Mouse (Mus musculus): ENCODE results near the gene H2-Ob. TPM values are rescaled to one million over a fixed set of nuclear protein-coding genes. Genes with fewer than 3 reads are reported as not detected.
"Not testable (repeated sequence)": the region's sequence is repeated elsewhere in the genome, so short reads cannot be mapped to it uniquely, and the experiment has no call there.

H2-Ob gene
- polyA plus RNA-seq, 2 experiments from 2014 or later, result 81.1 to 105 TPM

DNA sequence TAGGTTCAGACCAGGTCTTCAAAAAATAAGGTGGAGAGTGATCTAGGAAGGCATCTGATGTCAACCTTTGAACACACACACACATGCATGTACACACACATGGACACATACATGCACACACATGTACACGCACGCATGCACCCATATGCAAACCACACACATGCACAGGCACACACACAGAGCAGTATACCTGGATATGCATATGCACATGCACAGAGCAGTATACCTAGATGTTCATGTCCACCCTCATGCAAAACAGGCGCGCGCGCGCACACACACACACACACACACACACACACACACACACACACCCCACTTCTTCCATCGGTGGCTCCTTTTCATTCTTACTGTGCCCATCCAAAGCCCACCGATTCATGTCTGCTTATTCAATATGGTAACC is 30.8 kb upstream of the H2-Ob start:
- no peak for ATAC-seq

DNA sequence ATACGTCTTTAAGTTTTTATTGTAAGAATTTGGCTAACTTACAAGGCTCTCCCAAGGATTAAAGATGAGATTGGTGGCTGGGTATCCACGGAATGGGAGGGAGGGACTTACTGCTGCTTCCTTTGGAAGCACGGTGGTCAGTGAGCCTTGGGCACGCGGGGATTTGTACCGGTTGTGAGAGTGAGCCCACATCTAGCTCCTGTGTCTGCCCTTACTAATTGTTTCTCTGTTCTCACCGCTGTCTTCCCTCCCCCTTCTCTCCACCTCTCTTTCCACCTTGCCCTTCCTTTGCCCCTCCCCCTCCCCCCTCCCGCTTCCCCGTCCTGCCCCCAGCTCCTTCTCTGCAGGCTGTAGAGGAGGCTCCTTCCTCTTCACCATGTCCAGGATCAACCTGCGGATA is 30.3 kb upstream of the H2-Ob start:
- no peak for ATAC-seq

DNA sequence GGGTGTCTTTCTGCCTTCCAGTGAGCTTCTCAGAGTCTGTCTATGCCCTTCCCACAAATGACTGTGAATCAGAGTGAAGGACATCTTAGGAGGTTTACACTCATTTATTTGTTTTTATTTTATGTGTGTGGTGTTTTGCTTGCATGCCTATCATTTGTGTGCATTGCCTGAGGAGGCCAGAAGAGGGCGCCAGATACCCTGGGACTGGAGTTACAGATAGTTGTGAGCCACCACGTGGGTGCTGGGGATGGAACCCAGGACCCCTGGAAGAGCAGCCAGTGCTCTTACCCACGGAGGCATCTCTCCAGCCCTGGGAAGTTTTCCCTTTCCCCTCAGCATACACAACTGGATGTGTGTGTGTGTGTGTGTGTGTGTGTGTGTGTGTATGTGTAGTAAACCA is 29.0 kb upstream of the H2-Ob start:
- ATAC-seq, result no peak

DNA sequence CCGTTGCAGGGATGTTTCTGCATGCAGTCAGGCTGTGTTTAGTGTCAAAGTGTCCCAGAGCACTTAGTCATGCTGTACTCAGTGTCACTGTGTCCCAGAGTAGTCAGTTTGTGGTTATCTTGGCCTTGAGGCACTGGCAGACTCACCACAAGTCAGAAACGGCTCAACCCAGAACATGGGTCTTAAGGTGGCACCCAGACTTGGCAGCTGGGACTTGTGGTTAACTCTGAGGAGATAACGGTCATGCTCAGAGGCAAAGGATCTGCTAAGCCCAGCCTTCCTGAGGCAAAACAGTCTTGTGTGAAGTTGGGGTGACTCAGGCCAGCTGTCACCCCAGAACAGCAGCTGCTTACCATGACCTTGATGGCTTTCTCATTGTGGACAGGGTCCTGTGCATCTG is 28.1 kb upstream of the H2-Ob start:
- ATAC-seq, result peak; percentile 40

DNA sequence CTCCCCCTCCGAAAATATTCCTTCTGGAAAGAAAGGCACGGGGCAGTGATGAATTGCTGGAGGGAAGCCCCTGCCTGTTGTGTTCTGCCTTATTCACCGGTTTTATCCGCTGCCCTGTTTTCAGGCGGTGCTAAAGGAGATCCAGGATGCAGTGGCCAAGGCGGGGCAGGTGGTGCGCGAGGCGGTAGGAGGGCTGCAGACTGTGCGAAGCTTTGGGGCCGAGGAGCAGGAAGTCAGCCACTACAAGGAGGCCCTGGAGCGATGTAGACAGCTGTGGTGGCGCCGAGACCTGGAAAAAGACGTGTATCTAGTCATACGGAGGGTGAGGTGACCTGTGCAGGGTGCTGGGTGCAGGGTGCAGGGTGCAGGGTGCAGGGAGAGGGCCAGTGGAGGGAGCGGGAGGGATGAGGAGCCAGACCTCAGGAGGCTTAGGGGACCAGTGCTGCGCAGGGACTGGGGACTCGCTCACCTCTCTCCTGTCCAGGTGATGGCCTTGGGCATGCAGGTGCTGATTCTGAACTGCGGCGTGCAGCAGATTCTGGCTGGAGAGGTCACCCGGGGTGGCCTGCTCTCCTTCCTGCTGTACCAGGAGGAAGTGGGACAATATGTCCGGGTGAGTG is 26.8 kb upstream of the H2-Ob start:
- peak; percentile 76 for ATAC-seq

DNA sequence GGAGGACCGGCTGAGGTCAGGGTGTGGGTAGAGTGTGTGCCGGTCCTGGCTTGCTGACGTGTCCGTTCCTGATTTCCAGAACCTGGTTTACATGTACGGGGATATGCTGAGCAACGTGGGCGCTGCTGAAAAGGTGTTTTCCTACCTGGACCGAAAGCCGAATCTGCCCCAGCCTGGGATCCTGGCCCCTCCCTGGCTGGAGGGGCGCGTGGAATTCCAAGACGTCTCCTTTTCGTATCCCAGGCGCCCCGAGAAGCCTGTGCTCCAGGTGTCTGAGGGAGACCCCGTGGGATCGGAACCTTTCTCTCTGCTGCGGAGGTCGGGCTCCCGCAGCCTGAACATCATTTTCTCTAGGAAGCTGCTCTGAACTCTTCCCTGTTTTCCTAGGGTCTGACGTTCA is 24.8 kb upstream of the H2-Ob start:
- no peak for ATAC-seq

DNA sequence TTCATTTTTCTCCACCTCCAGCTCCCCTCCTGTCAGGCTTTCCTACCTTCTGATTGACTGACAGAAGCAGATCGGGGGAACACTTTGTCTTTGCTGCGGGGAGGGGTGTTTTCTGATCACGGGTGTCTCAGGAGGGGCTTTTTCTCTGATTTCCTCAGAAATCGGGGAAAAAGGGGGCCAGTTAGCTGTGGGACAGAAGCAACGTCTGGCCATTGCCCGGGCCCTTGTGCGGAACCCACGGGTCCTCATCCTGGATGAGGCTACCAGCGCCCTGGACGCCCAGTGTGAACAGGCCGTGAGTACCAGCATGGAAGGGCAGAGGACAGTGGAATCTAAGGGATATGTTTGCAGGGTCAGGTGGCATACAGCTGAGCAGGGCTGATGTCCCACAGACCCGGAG is 23.5 kb upstream of the H2-Ob start:
- ATAC-seq, result no peak

DNA sequence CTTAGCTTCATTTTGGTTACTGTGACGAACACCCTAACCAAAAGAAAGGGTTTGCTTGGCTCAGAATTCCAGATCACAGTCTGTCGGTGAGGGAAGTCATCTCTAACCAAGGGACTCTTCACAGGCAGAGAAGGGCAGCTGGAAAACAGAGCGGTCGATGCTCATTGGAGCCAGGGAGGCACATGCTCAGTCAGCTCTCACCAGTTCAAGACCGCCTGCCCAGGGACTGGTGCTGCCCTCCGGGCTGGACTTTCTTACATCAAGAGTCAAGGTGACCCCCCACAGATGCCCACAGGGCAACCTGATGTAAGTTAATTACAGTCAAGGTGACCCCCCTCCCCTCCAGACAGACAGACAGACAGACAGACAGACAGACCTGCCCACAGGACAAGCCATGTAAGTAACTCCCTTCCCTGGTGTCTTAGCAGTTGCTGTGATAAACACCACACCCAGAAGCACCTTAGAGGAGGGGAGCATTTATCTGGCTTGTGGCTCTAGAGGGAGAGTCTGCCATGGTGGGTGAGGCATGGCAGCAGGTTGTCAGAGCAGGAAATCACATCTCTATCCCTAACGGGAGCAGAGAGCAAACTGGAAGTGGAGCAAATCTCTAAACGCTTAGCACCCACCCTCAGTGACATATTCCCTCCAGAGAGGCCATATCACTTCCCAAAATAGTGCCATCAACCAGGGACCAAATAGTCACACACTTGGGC is 21.3 kb upstream of the H2-Ob start:
- no peak for ATAC-seq

DNA sequence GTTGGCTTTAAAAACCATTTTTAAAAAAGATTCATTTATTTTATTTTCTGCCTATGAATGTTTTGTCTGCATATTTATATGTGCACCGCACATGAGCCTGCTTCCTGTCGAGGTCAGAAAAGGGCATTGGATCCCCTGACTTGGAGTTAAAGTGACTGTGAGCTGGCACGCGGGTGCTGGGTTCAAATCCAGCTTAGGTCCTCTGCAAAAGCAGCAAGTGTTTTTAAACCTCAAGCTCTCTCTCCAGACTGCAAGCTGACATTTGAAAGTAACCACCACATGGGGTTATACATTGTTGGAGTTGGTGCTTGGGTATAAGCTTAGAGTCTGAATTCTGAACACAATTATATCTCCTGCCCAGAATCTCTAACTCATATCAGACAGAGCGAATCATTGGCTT is 20.7 kb upstream of the H2-Ob start:
- no peak for ATAC-seq

DNA sequence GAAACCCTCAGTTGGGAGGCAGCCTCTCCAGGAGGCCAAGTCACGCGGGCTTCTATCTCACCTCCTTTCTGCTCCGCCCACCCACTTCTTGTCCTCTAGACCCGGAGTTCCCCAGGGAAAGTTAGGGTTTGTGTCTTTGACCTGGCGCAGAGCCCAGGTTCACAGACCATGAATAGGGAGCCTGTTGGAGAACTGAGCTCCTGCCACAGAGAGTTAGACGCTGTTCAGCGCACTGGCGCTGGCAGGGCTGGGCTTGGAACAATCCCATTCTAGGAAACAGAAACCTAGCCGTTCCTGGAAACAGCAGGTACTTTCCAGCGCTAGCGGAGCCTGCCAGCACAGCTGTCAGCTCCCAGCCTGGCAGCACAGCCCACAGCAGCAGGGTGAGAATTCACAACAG is 20.0 kb upstream of the H2-Ob start:
- ATAC-seq, result peak; percentile 72

DNA sequence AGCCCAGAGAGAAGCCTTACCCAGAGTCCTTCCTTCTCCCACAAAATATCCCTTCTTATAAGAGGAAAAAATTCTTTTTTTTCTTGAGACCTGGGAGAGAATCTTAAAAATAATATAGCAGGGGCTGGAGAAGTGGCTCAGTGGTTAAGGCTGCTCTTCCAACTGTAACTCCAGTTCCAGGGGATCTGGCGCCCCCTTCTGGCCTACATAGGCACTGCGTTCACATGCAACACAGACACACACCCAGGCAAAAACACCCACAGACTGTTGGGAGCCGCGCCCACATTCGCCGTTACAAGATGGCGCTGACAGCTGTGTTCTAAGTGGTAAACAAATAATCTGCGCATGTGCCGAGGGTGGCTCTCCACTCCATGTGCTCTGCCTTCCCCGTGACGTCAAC is 19.6 kb upstream of the H2-Ob start:
- peak; percentile 63 for ATAC-seq

DNA sequence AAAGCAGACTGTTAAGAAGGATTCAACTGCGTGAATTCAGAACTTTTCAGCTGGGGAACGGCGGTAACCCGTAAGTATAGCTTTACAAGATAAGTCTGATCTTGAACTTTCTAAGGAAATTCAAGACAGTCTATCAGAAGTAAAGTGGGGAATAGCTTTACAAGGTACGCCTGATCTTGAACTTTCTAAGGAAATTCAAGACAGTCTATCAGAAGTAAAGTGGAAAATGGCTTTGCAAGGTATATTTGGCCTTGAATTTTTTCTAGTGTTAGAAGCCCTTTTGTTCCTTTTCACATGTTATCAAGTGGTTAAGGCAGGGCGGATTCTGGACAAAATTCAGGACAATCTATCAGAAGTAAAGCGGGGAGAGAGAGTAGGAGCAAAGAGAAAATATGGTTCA is 18.9 kb upstream of the H2-Ob start:
- not testable (repeated sequence) for ATAC-seq

DNA sequence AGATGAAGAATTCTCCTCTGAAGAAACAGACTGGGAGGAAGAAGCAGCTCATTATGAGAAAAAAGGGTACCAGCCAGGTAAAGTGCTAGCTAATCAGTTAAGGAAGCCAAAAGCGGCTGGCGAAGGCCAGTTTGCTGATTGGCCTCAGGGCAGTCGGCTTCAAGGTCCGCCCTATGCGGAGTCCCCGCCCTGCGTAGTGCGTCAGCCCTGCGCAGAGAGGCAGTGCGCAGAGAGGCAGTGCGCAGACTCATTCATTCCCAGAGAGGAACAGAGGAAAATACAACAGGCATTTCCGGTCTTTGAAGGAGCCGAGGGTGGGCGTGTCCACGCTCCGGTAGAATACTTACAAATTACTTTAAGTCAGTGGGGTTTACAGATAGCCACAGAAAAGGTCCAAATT is 18.3 kb upstream of the H2-Ob start:
- not testable (repeated sequence) for ATAC-seq

DNA sequence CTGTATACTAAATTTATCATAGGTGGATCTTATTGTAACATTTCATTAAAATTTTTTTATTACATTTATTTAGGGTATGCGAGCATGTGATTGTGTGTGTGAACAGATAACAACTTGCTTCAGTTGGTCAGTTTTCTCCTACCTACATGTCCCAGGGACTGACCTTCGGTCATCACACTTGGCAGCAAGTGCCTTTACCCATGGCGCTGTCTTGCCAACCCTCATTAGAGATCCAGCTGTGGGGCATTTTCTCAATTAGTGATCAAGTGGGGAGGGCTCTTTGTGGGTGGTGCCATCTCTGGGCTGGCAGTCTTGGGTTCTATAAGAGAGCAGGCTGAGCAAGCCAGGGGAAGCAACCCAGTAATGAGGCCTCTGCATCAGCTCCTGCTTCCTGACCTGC is 13.9 kb upstream of the H2-Ob start:
- ATAC-seq, result no peak

DNA sequence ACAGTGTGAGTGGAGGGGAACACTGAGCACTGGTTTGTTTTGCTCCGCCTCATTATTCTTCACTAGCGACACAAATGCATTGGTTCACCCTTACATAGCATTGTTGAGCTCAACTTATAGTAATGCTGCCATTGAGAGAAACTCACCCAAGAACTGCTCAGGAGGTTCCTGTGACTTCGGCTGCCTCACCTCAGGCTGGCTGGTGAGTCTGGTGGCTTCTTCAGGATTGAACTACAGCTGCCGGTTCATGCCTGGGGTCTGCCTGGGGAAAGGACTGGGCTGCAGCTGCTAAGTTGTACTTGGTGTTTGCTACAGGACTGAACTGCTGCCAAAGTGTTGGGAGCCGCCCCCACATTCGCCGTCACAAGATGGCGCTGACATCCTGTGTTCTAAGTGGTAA is 13.3 kb upstream of the H2-Ob start:
- no peak for ATAC-seq

DNA sequence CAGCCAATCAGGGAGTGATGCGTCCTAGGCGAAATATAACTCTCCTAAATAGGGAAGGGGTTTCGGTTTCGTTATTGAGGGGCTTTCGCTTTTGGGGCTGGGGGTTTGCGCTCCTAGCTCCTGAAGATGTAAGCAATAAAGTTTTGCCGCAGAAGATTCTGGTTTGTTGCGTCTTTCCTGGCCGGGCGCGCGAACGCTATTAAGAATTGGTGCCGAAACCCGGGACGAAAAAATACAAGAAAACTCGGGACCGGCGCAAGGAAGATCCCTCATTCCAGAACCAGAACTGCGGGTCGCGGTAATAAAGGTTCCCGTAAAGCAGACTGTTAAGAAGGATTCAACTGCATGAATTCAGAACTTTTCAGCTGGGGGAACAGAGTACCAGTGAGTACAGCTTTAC is 12.8 kb upstream of the H2-Ob start:
- not testable (repeated sequence) for ATAC-seq

DNA sequence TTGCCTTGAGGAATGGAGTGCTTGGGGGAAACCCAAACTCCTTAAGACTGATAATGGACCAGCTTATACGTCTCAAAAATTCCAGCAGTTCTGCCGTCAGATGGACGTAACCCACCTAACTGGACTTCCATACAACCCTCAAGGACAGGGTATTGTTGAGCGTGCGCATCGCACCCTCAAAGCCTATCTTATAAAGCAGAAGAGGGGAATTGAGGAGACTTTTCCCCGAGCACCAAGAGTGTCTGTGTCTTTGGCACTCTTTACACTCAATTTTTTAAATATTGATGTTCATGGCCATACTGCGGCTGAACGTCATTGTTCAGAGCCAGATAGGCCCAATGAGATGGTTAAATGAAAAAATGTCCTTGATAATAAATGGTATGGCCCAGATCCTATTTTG is 7.7 kb upstream of the H2-Ob start:
- not testable (repeated sequence) for ATAC-seq

DNA sequence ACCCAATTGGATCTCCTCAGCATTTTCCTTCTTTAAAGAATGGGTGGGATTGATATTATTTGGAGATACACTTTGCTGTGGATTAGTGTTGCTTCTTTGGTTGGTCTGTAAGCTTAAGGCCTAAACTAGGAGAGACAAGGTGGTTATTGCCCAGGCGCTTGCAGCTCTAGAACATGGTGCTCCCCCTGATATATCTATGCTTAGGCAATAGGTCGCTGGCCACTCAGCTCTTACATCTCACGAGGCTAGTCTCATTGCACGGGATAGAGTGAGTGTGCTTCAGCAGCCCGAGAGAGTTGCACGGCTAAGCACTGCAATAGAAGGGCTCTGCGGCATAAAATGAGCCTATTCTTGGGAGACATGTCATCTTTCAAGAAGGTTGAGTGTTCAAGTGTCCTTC is 6.7 kb upstream of the H2-Ob start:
- not testable (repeated sequence) for ATAC-seq

DNA sequence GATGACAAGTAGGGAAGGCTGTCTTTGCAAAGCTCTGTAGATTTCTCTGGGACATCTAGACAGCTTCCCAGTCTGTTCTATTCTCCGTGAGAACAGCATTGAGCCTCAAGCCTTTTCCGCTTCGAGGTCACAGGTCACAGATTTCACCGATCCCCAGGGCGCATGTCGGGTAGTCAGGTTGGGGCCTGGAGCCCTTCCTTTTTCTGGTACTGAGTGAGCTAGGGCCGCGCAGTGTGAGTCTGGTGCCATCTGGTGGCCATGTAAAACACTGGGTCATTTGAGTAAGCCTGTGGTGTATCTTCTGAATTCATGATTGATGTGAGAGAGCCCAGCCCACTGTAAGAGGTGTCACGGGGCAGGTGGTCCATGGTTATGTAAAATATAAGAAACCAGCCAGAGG is 3.8 kb upstream of the H2-Ob start:
- ATAC-seq, result peak; percentile 85

DNA sequence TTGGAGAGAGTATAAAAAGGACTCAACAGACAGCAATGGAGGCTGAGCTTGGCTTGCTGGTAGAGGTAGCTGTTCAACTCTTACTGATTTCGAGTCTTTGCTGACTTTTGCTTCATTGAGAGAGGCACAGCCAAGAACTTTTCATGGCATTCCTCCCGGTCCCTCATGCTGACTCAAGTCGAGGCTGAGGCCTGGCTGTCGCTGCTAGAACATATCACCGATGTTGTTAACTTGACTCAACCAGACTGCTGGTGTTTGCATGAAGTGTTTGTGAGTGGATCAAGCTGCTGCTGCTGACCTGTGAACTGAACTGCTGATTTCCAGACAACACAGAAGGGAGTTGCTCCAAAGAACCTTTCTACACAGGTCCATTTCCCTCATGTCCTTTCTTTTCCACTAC is 2.0 kb upstream of the H2-Ob start:
- ATAC-seq, result no peak

DNA sequence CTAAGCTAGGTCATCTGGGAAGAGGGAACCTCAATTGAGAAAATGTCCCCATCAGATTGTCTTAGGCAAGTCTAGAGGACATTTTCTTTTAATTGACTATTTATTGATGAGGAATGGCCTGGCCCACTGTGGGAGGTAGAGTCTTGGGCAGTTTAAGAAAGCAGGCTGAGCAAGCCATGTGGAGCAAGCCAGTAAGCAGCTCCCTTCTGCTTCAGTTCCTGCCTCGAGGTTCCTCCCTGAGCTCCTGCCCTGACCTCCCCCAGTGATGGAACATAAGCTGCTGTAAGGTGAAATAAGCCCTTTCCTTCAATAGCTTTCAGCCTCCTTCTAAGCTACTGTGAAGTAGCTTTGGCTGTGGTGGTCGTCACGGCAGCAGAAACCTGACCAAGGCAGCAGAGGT is 962 bp upstream of the H2-Ob start:
- ATAC-seq, result no peak

DNA sequence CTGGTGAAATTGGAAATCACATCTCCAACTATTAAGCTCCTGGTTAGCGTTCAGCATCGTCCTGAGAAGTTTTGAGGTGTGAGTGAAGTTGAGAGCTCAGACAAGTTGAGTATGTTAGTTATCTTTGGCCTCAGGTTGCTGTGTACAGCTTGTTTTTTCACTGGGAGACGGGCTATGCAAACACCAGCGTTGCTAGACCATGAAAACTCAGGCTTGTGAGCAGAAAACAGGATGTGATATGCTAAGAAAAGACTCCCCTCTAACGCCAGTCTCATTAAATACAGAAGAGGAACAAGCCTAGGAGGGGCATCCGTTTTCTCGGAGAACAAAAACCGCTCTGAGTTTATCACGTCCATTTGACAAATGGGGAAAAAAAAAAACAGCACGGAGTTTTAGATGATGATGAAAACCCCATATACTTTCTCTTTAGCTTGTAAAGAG is 918 bp downstream of the H2-Ob start:
- ATAC-seq, result peak; percentile 55

DNA sequence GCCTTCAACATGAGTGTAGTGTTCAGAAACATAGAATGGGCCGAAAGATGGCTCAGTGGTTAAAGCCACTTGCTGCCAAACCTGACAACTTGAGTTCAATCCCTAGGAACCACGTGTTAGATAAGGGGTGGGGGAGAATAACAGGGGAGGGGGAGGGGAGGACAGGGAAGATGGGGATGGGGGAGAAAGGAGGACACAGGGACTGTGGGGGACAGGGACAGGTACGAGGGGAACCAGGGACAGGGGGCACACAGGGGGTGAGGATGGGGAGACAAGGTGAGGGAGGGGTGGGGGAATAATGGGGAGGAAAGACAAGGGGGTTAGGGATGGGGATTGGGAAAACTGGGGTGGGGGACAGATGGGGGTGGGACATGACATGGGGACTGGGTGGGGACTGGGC is 1.7 kb downstream of the H2-Ob start:
- no peak for ATAC-seq

DNA sequence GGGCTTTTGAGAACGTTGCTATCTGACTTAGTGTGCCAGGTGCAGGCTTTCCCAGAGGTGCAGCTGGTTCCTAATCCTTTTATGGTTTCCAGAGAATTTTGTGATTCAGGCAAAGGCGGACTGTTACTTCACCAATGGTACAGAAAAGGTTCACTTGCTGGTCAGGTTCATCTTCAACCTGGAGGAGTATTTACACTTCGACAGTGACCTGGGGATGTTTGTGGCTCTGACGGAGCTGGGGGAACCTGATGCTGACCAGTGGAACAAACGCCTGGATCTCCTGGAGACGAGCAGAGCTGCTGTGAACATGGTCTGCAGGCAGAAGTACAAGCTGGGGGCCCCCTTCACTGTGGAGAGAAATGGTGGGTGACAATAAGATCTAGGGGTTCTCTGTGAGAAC is 2.2 kb downstream of the H2-Ob start:
- no peak for ATAC-seq

DNA sequence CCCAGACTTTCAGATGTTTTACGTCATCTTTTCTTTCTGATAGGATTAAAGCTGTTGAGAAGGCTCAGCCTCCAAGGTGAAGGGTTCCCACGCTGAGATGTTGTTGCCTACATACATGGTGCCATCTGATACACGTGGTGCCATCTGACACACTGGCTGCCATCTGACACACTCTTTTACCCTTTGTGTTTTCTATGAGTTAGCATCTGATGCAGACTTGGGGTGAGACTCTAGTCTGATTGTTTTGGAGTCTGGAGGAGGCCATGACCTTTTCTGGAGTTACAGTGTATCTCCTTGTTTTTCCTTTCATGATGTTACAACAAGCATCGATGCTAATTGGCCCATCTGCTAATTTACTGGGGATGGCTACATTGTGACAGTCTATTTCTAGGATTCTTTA is 6.0 kb downstream of the H2-Ob start:
- ATAC-seq, result no peak
